Mouse (Mus musculus) testis, adult 2 months (tissue): Measurements from ENCODE around the gene Pbp2.

Source experiments
- CTCF ChIP-seq: fragments of 200-500 bp; IDR thresholded peaks from 2 replicates; pipeline ENCODE4 v1.5.1; 2012; ENCODE audit warnings: low read depth, mild to moderate bottlenecking, inconsistent platforms, low read length, moderate library complexity; ENCODE audit not compliant: control insufficient read depth, insufficient read depth, insufficient replicate concordance
- POLR2A ChIP-seq: fragments of 200-500 bp; IDR thresholded peaks from 2 replicates; pipeline ENCODE4 v1.6.1; 2012; ENCODE audit warnings: low read depth, mild to moderate bottlenecking, inconsistent platforms, low read length, moderate library complexity; ENCODE audit not compliant: control insufficient read depth

DNA sequence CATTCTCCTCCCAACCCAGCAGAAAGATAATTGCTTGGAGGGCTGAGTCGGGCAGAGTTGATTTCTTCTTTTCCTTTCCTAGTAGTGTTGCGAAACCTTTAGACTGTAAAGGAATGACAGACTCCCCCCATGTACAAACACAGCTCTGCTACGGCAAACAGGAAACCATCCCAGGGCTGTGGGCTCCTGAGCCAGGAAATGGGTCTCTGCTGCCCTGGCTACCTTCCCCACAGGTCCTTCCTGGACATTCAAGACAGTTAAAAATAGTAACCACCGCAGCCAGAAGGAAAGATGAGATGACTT is 30.8 kb upstream of the Pbp2 start:
- TF ChIP-seq POLR2A, result no peak
- no peak for TF ChIP-seq CTCF
